Mouse (Mus musculus) thymus, adult 2 months (tissue): Measurements from ENCODE around the gene Siglec1. TPM values are rescaled to one million over a fixed set of nuclear protein-coding genes. Genes with fewer than 3 reads are reported as not detected.

Experiments
- DNase-seq: peaks from one replicate; pipeline ENCODE4 v3.0.0; 2021
- H3K27ac ChIP-seq: fragments of 200-500 bp; 2 replicates; pipeline ENCODE4 v1.5.1; 2012; ENCODE audit warnings: low read length, control low read depth; ENCODE audit not compliant: control insufficient read depth, insufficient read depth
- H3K27me3 ChIP-seq: fragments of 200-500 bp; 2 replicates; pipeline ENCODE4 v1.6.1; 2012; ENCODE audit warnings: mild to moderate bottlenecking, low read length, moderate library complexity, mixed read lengths; ENCODE audit not compliant: control insufficient read depth, insufficient read depth
- H3K36me3 ChIP-seq: fragments of 200-500 bp; 2 replicates; pipeline ENCODE4 v1.6.1; 2012; ENCODE audit warnings: mild to moderate bottlenecking, low read length, moderate library complexity; ENCODE audit not compliant: control insufficient read depth, insufficient read depth
- H3K4me1 ChIP-seq: fragments of 200-500 bp; replicated peaks from 2 replicates; pipeline ENCODE4 v1.6.1; 2012; ENCODE audit warnings: low read length; ENCODE audit not compliant: control insufficient read depth, insufficient read depth
- H3K4me3 ChIP-seq: fragments of 200-500 bp; 2 replicates; pipeline ENCODE4 v1.5.1; 2012; ENCODE audit warnings: mild to moderate bottlenecking, low read length, control low read depth, moderate library complexity; ENCODE audit not compliant: control insufficient read depth, insufficient read depth
- CTCF ChIP-seq: fragments of 200-500 bp; IDR thresholded peaks from 2 replicates; pipeline ENCODE4 v1.5.1; 2012; ENCODE audit warnings: mild to moderate bottlenecking, control low read depth, low read length, moderate library complexity, borderline replicate concordance; ENCODE audit not compliant: control insufficient read depth, poor library complexity, insufficient read depth; ENCODE audit errors: extremely low read depth
- POLR2A ChIP-seq: fragments of 200-500 bp; IDR thresholded peaks from 2 replicates; pipeline ENCODE4 v1.6.1; 2012; ENCODE audit warnings: mild to moderate bottlenecking, low read length, control low read depth, moderate library complexity; ENCODE audit not compliant: control insufficient read depth, poor library complexity, insufficient read depth; ENCODE audit errors: extremely low read depth
- WGBS: fragments of 180-500 bp; shearing (Covaris S2); methylation state at CpG from one replicate; pipeline ENCODE4 v1.1.7; 2018; 5-methylcytosine and 5-hydroxymethylcytosine counted together
- polyA plus RNA-seq: library from polyadenylated mRNA; depleted of rRNA; stranded (reverse); fragments of >200 nt; gene quantifications from 2 replicates; pipeline ENCODE4 v1.2.3, GENCODE M21; 2012

The Siglec1 gene
- polyA plus RNA-seq, 1 experiment = 10.4 TPM

GRCm38 (mm10) chr2:131063404-131063864, 23.1 kb downstream of the Siglec1 start, which contains the start of gene Adam33:
Gene Adam33, minus strand, starts transcription at chr2:131063814.
- WGBS = 9% methylated on average over 27 of the region's 27 CpGs
- H3K27ac ChIP-seq = no peak within 1 kb of the TSS
- no peaks in the 10 kb centered on the region for H3K4me1 ChIP-seq
- no peak within 1 kb of the TSS for H3K4me3 ChIP-seq
- DNase-seq = no peak
- no peaks in the 10 kb centered on the region for H3K36me3 ChIP-seq
- TF ChIP-seq CTCF (0 out of 2 replicates have a peak, but pooled peaks have one; percentile 13), POLR2A (no peak)
- no peaks in the 10 kb centered on the region; the same call in 1 of the 2 replicates for H3K27me3 ChIP-seq

GRCm38 (mm10) chr2:131061607-131062006, 25.0 kb downstream of the Siglec1 start:
- Histone ChIP-seq H3K36me3 (no peaks in the 10 kb centered on the region), H3K27ac (no peak overlapping the region), H3K4me3 (no peak overlapping the region), H3K27me3 (no peaks in the 10 kb centered on the region; the same call in 1 of the 2 replicates), H3K4me1 (no peaks in the 10 kb centered on the region)
- 76% methylated on average over 5 of the region's 5 CpGs for WGBS
- TF ChIP-seq POLR2A = no peak
- no peak for TF ChIP-seq CTCF
- no peak for DNase-seq

- Histone ChIP-seq H3K27ac (no peak overlapping the region), H3K27me3 (no peaks in the 10 kb centered on the region; the same call in 1 of the 2 replicates), H3K36me3 (no peaks in the 10 kb centered on the region), H3K4me1 (no peaks in the 10 kb centered on the region; the same call in 1 of the 2 replicates), H3K4me3 (no peak overlapping the region)
- DNase-seq = no peak
- 88% methylated on average over 6 of the region's 6 CpGs for WGBS
- TF ChIP-seq POLR2A (no peak), CTCF (no peak)
Observed at GRCm38 (mm10) chr2:131060784-131061183, 25.8 kb downstream of the Siglec1 start.

DNA sequence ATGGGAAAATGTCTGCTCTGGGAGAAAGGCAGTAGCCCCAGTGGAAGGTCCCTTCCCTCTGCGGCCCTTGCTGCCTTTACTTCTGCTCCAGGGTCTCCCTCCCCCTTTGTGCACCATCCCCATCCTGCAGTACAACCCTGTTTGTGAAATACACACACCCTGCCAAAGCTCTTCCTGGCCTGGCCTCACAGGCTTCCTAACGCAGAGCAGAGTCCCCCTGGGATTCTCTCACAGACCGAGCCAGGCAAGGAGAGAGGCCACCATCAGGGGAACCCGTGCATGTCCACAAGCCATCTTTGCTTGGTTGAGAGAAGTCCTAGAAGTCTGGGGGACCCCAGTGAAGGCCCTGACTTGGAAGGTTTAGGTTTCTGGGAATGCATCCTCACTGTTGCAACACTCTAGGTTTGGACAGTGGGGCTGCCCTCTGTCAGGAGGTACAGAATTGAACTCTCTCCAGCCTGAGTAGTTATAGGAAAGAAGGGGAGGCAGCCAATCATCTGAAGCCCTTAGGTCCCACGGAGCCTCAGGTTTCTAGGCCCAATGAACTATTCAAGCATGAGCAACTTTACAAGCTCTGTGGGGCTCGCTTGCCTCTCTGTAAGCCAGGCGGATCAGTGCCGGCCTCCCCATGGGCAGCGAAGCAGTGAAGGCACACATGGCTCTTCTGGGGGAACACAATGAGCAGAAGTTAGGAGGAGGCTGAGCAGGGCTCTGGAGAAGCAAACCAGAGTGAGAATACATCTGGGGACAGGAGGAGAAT, 26.6 kb downstream of the Siglec1 start:
- 86% methylated on average over 9 of the region's 9 CpGs for WGBS
- DNase-seq = no peak

GRCm38 (mm10) chr2:131059377-131059776, 27.2 kb downstream of the Siglec1 start:
- 78% methylated on average over 1 of the region's 1 CpGs for WGBS
- DNase-seq = no peak
- no peak overlapping the region for H3K4me3 ChIP-seq
- H3K27ac ChIP-seq = no peak overlapping the region
- no peak for TF ChIP-seq POLR2A
- TF ChIP-seq CTCF = no peak
- H3K27me3 ChIP-seq = peaks cover 9% of the 10 kb centered on the region
- H3K4me1 ChIP-seq = peaks cover 3% of the 10 kb centered on the region; the same call in 1 of the 2 replicates
- H3K36me3 ChIP-seq = no peaks in the 10 kb centered on the region

More for the DNA sequence above, 26.6 kb downstream of the Siglec1 start:
- no peak overlapping the region for H3K27ac ChIP-seq
- H3K4me3 ChIP-seq = no peak overlapping the region
- H3K36me3 ChIP-seq = no peaks in the 10 kb centered on the region
- H3K4me1 ChIP-seq = no peaks in the 10 kb centered on the region; the same call in 1 of the 2 replicates
- TF ChIP-seq POLR2A = no peak
- no peak for TF ChIP-seq CTCF
- H3K27me3 ChIP-seq = peaks cover 6% of the 10 kb centered on the region; the same call in 1 of the 2 replicates

GRCm38 (mm10) chr2:131058672-131059071, 27.9 kb downstream of the Siglec1 start:
- Histone ChIP-seq H3K4me1 (peaks cover 9% of the 10 kb centered on the region; the same call in 1 of the 2 replicates), H3K27ac (no peak overlapping the region), H3K27me3 (peaks cover 15% of the 10 kb centered on the region), H3K4me3 (no peak overlapping the region), H3K36me3 (no peaks in the 10 kb centered on the region)
- no peak for DNase-seq
- no peak for TF ChIP-seq CTCF
- no peak for TF ChIP-seq POLR2A
- WGBS = 95% methylated on average over 8 of the region's 8 CpGs
